Mouse (Mus musculus): ENCODE measurements at regions not wholly inside any gene's neighbourhood (a gene's known extent, or its start where the extent isn't known, plus 50 kb on each side); places are given as distances from the start of the nearest gene placed in this dataset.

- DNase-seq (ENCODE audit: low spot score), result no peak
- Histone ChIP-seq H3K36me3 (ENCODE audit: control insufficient read depth, insufficient read depth, low read length) (no peaks in the 10 kb centered on the region), H3K27ac (replicated peaks; ENCODE audit: low read depth, low read length) (no peak overlapping the region), H3K27me3 (replicated peaks; ENCODE audit: control insufficient read depth, insufficient read depth, low read length) (no peaks in the 10 kb centered on the region), H3K9me3 (ENCODE audit: control insufficient read depth, low read length) (no peaks in the 10 kb centered on the region), H3K9ac (ENCODE audit: low read depth, low read length) (no peak overlapping the region), H3K4me2 (ENCODE audit: low read depth, low read length) (no peak overlapping the region), H3K4me1 (ENCODE audit: control insufficient read depth, insufficient read depth, low read length) (no peaks in the 10 kb centered on the region), H3K4me3 (ENCODE audit: low read depth, low read length) (no peak overlapping the region)
- no peak for ATAC-seq (ENCODE audit: low read depth)
- WGBS, result 59% methylated on average over 5 of the region's 5 CpGs
Measured at GRCm38 (mm10) chr9:52280995-52281394, 112.6 kb upstream of the Zc3h12c start.

GRCm38 (mm10) chr9:52280556-52280955, 112.2 kb upstream of the Zc3h12c start:
- ATAC-seq (ENCODE audit: low read depth) (no peak), DNase-seq (ENCODE audit: low spot score) (no peak)
- H3K4me2 ChIP-seq (ENCODE audit: low read depth, low read length), result no peak overlapping the region
- no peak overlapping the region for H3K4me3 ChIP-seq (ENCODE audit: low read depth, low read length)
- WGBS, result 85% methylated on average over 3 of the region's 3 CpGs
- H3K27ac ChIP-seq (replicated peaks; ENCODE audit: low read depth, low read length), result no peak overlapping the region
- H3K4me1 ChIP-seq (ENCODE audit: control insufficient read depth, insufficient read depth, low read length), result no peaks in the 10 kb centered on the region
- H3K27me3 ChIP-seq (replicated peaks; ENCODE audit: control insufficient read depth, insufficient read depth, low read length), result no peaks in the 10 kb centered on the region
- H3K9ac ChIP-seq (ENCODE audit: low read depth, low read length), result no peak overlapping the region
- H3K9me3 ChIP-seq (ENCODE audit: control insufficient read depth, low read length), result no peaks in the 10 kb centered on the region
- H3K36me3 ChIP-seq (ENCODE audit: control insufficient read depth, insufficient read depth, low read length), result no peaks in the 10 kb centered on the region

GRCm38 (mm10) chr9:52278701-52279023, 110.3 kb upstream of the Zc3h12c start:
- Histone ChIP-seq H3K36me3 (ENCODE audit: control insufficient read depth, insufficient read depth, low read length) (no peaks in the 10 kb centered on the region), H3K4me1 (ENCODE audit: control insufficient read depth, insufficient read depth, low read length) (no peaks in the 10 kb centered on the region), H3K27ac (replicated peaks; ENCODE audit: low read depth, low read length) (no peak overlapping the region), H3K9ac (ENCODE audit: low read depth, low read length) (no peak overlapping the region), H3K4me2 (ENCODE audit: low read depth, low read length) (no peak overlapping the region), H3K4me3 (ENCODE audit: low read depth, low read length) (no peak overlapping the region), H3K27me3 (replicated peaks; ENCODE audit: control insufficient read depth, insufficient read depth, low read length) (no peaks in the 10 kb centered on the region), H3K9me3 (ENCODE audit: control insufficient read depth, low read length) (no peaks in the 10 kb centered on the region)
- 29% methylated on average over 3 of the region's 3 CpGs for WGBS
- ATAC-seq (ENCODE audit: low read depth) (no peak), DNase-seq (ENCODE audit: low spot score) (peak; percentile 27)

- ATAC-seq (ENCODE audit: low read depth) (no peak), DNase-seq (ENCODE audit: low spot score) (peak; percentile 42)
Measured at GRCm38 (mm10) chr9:52277954-52278700, 109.8 kb upstream of the Zc3h12c start.

GRCm38 (mm10) chr9:52273994-52274393, 105.6 kb upstream of the Zc3h12c start:
- Histone ChIP-seq H3K36me3 (ENCODE audit: control insufficient read depth, insufficient read depth, low read length) (no peaks in the 10 kb centered on the region), H3K27me3 (replicated peaks; ENCODE audit: control insufficient read depth, insufficient read depth, low read length) (no peaks in the 10 kb centered on the region), H3K4me2 (ENCODE audit: low read depth, low read length) (no peak overlapping the region), H3K27ac (replicated peaks; ENCODE audit: low read depth, low read length) (no peak overlapping the region), H3K4me1 (ENCODE audit: control insufficient read depth, insufficient read depth, low read length) (no peaks in the 10 kb centered on the region), H3K9me3 (ENCODE audit: control insufficient read depth, low read length) (no peaks in the 10 kb centered on the region), H3K9ac (ENCODE audit: low read depth, low read length) (no peak overlapping the region), H3K4me3 (ENCODE audit: low read depth, low read length) (no peak overlapping the region)
- ATAC-seq (ENCODE audit: low read depth), result no peak
- WGBS, result 78% methylated on average over 3 of the region's 3 CpGs
- DNase-seq (ENCODE audit: low spot score), result no peak

More at GRCm38 (mm10) chr9:52277954-52278700, 109.8 kb upstream of the Zc3h12c start:
- 41% methylated on average over 14 of the region's 14 CpGs for WGBS
- Histone ChIP-seq H3K9ac (ENCODE audit: low read depth, low read length) (no peak overlapping the region; the same call in 1 of the 2 replicates), H3K4me1 (ENCODE audit: control insufficient read depth, insufficient read depth, low read length) (no peaks in the 10 kb centered on the region), H3K9me3 (ENCODE audit: control insufficient read depth, low read length) (no peaks in the 10 kb centered on the region), H3K27me3 (replicated peaks; ENCODE audit: control insufficient read depth, insufficient read depth, low read length) (no peaks in the 10 kb centered on the region), H3K27ac (replicated peaks; ENCODE audit: low read depth, low read length) (no peak overlapping the region), H3K4me2 (ENCODE audit: low read depth, low read length) (no peak overlapping the region; the same call in 1 of the 2 replicates), H3K36me3 (ENCODE audit: control insufficient read depth, insufficient read depth, low read length) (no peaks in the 10 kb centered on the region), H3K4me3 (ENCODE audit: low read depth, low read length) (no peak overlapping the region)

- no peaks in the 10 kb centered on the region for H3K36me3 ChIP-seq (ENCODE audit: control insufficient read depth, insufficient read depth, low read length)
- WGBS, result 82% methylated on average over 2 of the region's 2 CpGs
Measured at GRCm38 (mm10) chr9:52272668-52273067, 104.3 kb upstream of the Zc3h12c start.

GRCm38 (mm10) chr9:52271345-52272116, 103.2 kb upstream of the Zc3h12c start:
- no peaks in the 10 kb centered on the region for H3K4me1 ChIP-seq (ENCODE audit: control insufficient read depth, insufficient read depth, low read length)
- no peak overlapping the region for H3K4me3 ChIP-seq (ENCODE audit: low read depth, low read length)
- ATAC-seq (ENCODE audit: low read depth), result no peak
- H3K27me3 ChIP-seq (replicated peaks; ENCODE audit: control insufficient read depth, insufficient read depth, low read length), result no peaks in the 10 kb centered on the region
- no peak overlapping the region for H3K9ac ChIP-seq (ENCODE audit: low read depth, low read length)
- no peak overlapping the region for H3K4me2 ChIP-seq (ENCODE audit: low read depth, low read length)
- no peaks in the 10 kb centered on the region for H3K36me3 ChIP-seq (ENCODE audit: control insufficient read depth, insufficient read depth, low read length)
- no peak overlapping the region for H3K27ac ChIP-seq (replicated peaks; ENCODE audit: low read depth, low read length)
- H3K9me3 ChIP-seq (ENCODE audit: control insufficient read depth, low read length), result no peaks in the 10 kb centered on the region
- WGBS, result 87% methylated on average over 7 of the region's 7 CpGs
- DNase-seq (ENCODE audit: low spot score), result no peak

More at GRCm38 (mm10) chr9:52272668-52273067, 104.3 kb upstream of the Zc3h12c start:
- ATAC-seq (ENCODE audit: low read depth) (no peak), DNase-seq (ENCODE audit: low spot score) (no peak)
- no peaks in the 10 kb centered on the region for H3K4me1 ChIP-seq (ENCODE audit: control insufficient read depth, insufficient read depth, low read length)
- no peak overlapping the region for H3K27ac ChIP-seq (replicated peaks; ENCODE audit: low read depth, low read length)
- no peaks in the 10 kb centered on the region for H3K9me3 ChIP-seq (ENCODE audit: control insufficient read depth, low read length)
- H3K27me3 ChIP-seq (replicated peaks; ENCODE audit: control insufficient read depth, insufficient read depth, low read length), result no peaks in the 10 kb centered on the region
- no peak overlapping the region for H3K4me3 ChIP-seq (ENCODE audit: low read depth, low read length)
- no peak overlapping the region for H3K4me2 ChIP-seq (ENCODE audit: low read depth, low read length)
- no peak overlapping the region for H3K9ac ChIP-seq (ENCODE audit: low read depth, low read length)

GRCm38 (mm10) chr9:52261538-52261937, 93.2 kb upstream of the Zc3h12c start:
- no peaks in the 10 kb centered on the region for H3K4me1 ChIP-seq (ENCODE audit: control insufficient read depth, insufficient read depth, low read length)
- 81% methylated on average over 2 of the region's 2 CpGs for WGBS

More at GRCm38 (mm10) chr9:52261538-52261937, 93.2 kb upstream of the Zc3h12c start:
- Histone ChIP-seq H3K27ac (replicated peaks; ENCODE audit: low read depth, low read length) (no peak overlapping the region), H3K36me3 (ENCODE audit: control insufficient read depth, insufficient read depth, low read length) (no peaks in the 10 kb centered on the region), H3K27me3 (replicated peaks; ENCODE audit: control insufficient read depth, insufficient read depth, low read length) (no peaks in the 10 kb centered on the region), H3K4me2 (ENCODE audit: low read depth, low read length) (no peak overlapping the region), H3K9ac (ENCODE audit: low read depth, low read length) (no peak overlapping the region), H3K9me3 (ENCODE audit: control insufficient read depth, low read length) (no peaks in the 10 kb centered on the region), H3K4me3 (ENCODE audit: low read depth, low read length) (no peak overlapping the region)
- no peak for DNase-seq (ENCODE audit: low spot score)
- no peak for ATAC-seq (ENCODE audit: low read depth)

Data from embryonic facial prominence, embryonic 14.5 days (tissue).